Mouse (Mus musculus) monocyte, adult 2 months (primary cell): ENCODE data around the gene Gucd1.
"Not testable (repeated sequence)": the region's sequence is repeated elsewhere in the genome, so short reads cannot be mapped to it uniquely, and the experiment has no call there.

Experiments used
- DNase-seq, 2 experiments: peaks; one replicate each; pipeline ENCODE4 v3.0.0; 2022; ENCODE audit warnings: low spot score in 2 of 2, low read depth in 1 of 2

The Gucd1 gene

DNA sequence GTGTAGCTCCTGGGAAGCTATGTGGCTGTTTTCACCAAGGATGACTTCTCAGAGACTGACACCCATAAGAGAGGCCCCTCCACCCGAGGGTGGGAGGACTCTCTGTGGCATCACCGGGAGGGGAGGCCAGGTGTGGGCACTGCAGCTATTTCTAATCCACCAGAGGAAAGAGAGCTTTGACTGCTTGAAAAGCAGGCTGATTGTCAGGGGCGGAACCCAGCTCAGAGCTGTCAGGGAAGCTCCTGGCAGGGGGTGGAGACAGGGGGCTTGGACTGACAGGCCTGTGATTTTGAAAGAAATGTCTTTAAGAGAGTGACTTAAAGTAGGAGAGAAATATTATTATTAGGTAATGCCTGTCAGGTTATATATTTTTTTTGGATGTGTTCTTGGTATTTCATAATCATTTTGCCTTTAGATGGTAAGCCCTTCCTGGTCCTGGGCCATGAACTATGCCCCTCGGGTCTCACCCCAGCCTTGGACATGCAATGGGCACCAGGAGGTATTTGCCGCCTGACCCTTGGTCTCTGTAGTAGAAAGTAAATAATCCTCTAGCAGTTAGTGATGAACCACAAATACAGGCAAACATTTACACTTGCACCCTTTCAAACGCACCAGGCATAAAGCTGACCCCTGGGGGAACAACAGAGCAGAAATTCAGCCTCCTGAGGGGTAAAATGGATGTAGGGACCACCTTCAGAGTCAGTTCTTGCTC, 42.5 kb downstream of the Gucd1 start:
- not testable (repeated sequence) for DNase-seq

DNA sequence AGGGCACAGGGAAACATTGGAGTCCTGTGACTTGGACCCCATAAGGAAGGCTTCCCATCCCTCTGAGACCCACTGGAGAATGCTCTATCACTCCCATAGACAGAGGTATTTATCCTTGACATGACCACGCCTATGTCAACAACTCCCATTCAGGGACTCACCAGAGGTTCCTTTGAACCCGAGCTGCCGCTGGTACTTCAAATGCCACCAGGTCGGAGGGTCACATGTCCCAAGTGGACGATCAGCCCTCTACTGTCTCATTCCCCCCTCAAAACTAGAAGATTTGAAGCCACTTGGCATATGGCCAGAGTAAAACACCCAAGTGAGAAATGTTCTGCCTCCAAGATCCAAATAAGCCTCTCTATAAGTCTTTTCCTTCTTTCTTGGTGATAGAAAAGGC, 43.2 kb downstream of the Gucd1 start:
- DNase-seq = no peak

DNA sequence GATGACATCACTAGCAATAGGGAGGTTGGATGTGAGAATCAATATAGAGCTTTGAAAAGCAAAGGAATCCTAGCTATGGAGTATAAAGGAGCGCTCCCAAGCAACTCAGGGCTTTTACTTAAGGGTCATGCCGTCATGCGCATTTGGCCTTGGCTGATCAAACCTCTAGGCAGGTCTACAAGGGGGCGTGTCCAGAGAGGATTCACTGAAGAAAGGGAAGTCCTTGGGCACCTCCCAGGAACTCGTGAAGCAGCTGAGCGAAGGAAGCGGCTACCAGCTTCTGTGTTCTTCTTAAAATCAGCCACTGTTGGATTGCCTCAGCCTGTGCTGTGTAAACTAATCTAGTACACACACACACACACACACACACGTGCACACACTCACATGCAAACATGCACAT, 44.4 kb downstream of the Gucd1 start:
- peak; percentile 11 to 16 for DNase-seq

- no peak for DNase-seq
Observed at GRCm38 (mm10) chr10:75465781-75466550, 51.8 kb downstream of the Gucd1 start.

DNA sequence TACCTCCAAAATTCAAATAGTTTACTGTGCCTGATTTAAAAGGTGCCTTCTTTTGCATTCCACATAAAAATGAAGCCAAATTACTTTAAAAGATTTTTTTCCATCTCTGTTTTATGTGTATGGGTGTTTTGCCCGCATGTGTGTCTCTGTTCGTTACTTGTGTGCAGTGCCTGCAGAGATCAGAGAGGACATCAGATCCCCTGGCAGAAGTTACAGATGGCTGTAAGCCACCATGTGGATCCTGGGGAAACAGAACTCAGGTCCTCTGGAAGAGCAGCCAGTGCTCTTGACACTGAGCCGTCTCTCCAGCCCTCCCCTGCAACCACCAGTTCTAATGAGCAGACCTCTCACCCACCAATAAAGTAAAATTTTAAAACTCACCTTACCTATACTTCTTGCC, 55.0 kb downstream of the Gucd1 start:
- DNase-seq = no peak

DNA sequence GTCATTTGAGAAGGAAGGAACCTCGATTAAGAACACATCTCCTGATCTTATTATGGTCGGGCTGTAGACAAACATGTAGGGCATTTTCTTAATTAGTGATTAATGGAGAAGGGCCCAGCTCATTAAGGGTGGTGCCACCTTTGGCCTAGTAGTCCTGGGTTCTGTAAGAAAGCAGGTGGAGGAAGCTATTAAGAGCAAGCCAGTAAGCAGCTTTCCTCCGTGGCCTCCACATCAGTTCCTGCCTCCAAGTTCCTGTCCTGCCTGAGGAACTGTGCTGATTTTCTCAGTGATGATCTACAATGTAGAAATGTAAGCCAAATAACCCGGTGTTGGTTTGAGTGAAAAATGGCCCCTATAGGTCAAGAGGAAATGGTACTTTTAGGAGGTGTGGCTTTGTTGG, 59.4 kb downstream of the Gucd1 start:
- no peak for DNase-seq

DNA sequence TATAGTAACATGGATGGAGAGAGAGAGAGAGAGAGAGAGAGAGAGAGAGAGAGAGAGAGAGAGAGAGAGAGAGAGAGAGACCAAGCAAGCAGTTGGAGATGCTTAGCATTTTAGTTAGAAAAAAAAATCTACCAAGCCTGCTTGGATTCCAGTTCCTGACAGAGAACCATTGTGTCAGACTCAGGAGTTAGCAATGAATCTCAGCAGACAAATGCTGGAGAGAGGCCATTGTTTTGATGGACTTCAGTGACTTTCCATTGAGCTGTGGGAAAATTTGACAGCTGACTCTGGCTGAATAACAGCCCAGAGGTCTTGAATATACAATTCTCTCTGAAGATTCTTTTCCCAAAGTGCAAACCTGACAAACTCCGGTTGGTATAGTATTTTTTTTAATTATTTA, 59.9 kb downstream of the Gucd1 start:
- no peak for DNase-seq

DNA sequence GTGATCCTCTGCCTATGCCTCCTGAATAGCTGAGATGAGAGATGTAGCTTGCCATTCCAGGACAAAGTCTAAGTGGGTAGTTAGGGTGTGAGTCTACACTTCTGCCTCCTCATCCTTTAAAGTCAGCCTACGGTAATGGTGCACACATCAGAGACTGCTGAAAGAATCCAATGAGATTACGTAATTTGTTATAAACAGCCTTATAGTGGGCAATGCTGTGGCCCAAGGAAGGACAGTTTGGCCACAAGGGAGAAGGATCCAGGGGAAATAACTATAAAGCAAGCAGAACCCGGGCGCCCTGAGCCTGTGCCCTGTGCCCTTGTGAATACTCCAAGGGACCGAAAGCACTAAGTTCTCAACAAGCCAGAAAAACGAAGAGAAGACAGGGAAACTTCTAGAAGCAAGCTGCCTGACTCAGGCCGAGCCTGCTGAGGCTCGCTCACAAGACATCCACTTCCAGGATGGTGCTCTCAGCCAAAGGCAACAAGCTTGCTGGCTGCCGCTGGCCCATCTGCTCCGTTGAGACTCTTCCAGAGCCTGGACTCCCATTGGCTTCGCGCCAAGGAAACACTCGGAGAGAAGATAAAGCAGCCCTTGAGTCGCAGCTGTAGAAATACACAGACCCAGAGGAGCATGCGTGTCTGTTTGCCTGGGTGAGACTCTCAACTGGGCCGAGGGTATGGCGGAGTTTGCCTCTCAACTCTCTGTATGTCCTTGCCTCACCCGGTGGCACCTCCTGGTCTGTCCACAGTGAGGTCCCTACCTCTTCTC, 61.5 kb downstream of the Gucd1 start:
- not testable (repeated sequence) for DNase-seq

- no peak for DNase-seq
Observed at GRCm38 (mm10) chr10:75451036-75451786, 66.6 kb downstream of the Gucd1 start.

GRCm38 (mm10) chr10:75450331-75450730, 67.4 kb downstream of the Gucd1 start:
- DNase-seq = no peak

GRCm38 (mm10) chr10:75448806-75449420, 68.9 kb downstream of the Gucd1 start:
- DNase-seq = no peak

- DNase-seq = no peak
Observed at GRCm38 (mm10) chr10:75447489-75447888, 70.3 kb downstream of the Gucd1 start.

GRCm38 (mm10) chr10:75446501-75447083, 71.2 kb downstream of the Gucd1 start:
- no peak for DNase-seq

DNA sequence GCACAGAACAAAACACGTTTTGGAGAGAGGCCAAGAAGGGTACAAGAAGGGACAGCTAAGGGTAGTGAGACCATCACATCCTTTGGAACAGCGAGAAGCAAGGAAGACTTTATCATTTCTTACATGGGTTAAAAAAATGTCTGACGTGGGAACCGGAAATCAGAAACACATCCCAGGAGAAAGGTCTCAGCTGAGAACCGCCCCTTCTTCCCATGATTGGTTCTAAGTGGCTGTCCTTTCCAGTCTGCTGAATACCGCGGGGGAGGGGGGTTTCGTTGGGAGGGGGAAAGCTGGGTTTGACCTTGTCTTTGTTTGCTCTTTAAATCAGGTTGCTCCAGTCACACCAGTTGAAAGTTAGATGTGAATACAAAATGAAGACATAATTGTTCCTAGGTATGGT, 72.7 kb downstream of the Gucd1 start:
- DNase-seq = no peak

DNA sequence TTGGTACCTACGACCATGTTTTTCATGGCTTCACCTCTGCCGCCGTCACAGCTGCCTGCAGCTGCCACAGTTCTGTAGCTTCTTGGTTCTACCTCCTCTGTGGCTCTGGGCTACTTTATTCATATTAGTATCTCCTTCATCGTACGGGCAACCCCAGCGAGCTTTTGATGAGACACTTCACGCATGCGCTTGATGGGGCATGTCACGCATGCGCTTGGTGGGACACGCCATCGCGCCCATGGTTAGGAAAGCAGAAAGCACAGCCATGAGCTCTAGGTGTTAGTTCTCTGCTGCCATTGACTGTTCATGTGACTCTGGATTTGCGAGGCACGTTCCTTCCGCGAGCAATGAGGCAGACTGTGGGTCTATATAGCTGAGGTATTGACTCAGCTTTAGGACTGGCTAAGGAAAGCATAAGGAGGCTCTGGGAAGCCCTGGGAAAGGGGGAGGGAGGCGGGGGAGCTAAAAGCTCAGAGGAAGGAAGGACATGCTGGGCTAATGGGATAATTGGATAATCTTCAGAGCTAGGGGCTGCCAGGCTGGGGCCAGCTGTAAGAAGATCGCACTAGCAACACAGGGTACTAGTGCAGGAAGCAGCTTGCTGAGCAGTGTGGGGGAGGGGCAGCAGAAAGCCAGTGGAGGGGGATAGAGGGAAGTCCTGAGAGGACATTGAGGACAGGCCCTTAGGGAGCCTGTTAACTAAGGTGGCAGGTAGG, 73.5 kb downstream of the Gucd1 start:
- no peak for DNase-seq

- DNase-seq = no peak
Observed at GRCm38 (mm10) chr10:75443017-75443416, 74.8 kb downstream of the Gucd1 start.

DNA sequence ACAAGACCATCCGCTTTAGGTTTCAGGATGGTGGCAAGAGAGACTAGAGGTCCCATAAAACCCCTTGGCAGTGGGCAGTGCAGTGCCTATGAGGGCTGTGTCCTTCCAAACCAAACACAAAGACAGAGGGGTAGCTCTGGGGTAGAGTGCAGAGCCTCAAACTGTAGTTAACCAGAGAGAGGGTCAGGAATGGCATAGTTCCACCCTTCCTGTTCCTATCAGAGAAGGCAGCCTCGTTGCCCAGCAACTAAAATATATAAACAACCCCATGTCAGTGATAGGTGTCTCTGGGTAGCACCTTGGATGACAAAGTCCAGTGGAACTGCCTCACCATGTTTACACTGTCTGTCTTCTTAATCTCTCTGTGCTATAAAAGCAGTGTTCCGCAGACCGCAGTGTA, 76.0 kb downstream of the Gucd1 start:
- DNase-seq = no peak

- no peak for DNase-seq
Observed at GRCm38 (mm10) chr10:75440756-75441155, 77.0 kb downstream of the Gucd1 start.

DNA sequence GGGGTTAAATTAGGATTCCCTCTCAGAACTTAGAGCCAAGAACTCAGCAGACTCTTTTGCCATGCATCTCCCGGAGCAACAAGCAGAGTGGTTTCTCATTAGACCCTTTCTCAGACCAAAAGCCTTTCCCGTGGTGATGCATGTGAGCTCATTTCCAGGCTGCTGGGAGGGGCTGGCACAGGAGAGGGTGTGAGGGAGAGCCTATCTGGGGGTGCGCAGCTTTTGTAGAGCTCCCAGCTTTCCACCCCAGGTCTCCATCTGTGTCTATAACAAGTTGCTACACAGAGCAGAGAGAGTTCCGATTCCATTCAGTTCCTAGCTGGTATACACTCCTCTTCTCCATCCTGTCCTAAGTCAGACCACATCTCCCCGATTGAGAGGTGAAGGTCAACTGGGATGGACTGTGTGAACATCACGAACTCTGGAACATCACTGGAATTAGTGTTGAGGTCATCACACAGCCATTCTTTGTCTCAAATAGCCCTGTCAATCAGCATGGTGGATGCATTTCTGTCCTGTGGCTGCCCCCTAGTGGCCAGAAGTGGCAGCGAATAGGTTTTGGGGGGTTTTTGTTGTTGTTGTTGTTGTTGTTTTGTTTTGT, 78.5 kb downstream of the Gucd1 start:
- peak in 1 of 2 experiments; percentile 12 for DNase-seq
